Mouse (Mus musculus) CH12.LX (cell line): ENCODE data around the gene St8sia1. TPM values are rescaled to one million over a fixed set of nuclear protein-coding genes. Genes with fewer than 3 reads are reported as not detected.

Source experiments
- DNase-seq: peaks from one replicate; pipeline ENCODE4 v3.0.0-alpha.2; 2013; ENCODE audit errors: extremely low read depth
- H3K27ac ChIP-seq: 2 replicates; pipeline ENCODE4 v1.5.1; 2012; ENCODE audit warnings: low read depth, mild to moderate bottlenecking, control low read depth, moderate library complexity; ENCODE audit not compliant: insufficient read depth
- H3K27me3 ChIP-seq: replicated peaks from 2 replicates; pipeline ENCODE3; 2012; ENCODE audit warnings: inconsistent platforms
- H3K36me3 ChIP-seq, 2 experiments: replicated peaks in 1 of 2; 2 replicates each; pipeline versions ENCODE3 to v1.6.1; 2012; ENCODE audit warnings: inconsistent platforms in 1 of 2, low read length in 1 of 2, mild to moderate bottlenecking in 1 of 2, mixed read lengths in 1 of 2, moderate library complexity in 1 of 2; ENCODE audit not compliant: control insufficient read depth in 1 of 2, insufficient read depth in 1 of 2
- H3K4me1 ChIP-seq, 2 experiments: 2 replicates each; pipeline ENCODE4 v1.6.1; 2012; ENCODE audit warnings: inconsistent platforms in 1 of 2, moderate library complexity in 1 of 2; ENCODE audit not compliant: insufficient read depth in 2 of 2, control insufficient read depth in 1 of 2
- H3K4me2 ChIP-seq: 2 replicates; pipeline ENCODE4 v1.6.1; 2012; ENCODE audit warnings: low read depth, mild to moderate bottlenecking, control low read depth; ENCODE audit not compliant: poor library complexity, insufficient read depth, severe bottlenecking
- H3K4me3 ChIP-seq, 3 experiments: fragments of 150-350 bp in 1 of 3; sonication (generic) in 1 of 3; replicated peaks in 1 of 3; 2 replicates each; pipeline versions ENCODE3 to v1.5.1; 2011 to 2012; ENCODE audit warnings: low read depth in 2 of 3, low read length in 2 of 3, mild to moderate bottlenecking in 2 of 3, moderate library complexity in 2 of 3, control low read depth in 1 of 3, improper control_type of control experiment in 1 of 3, inconsistent platforms in 1 of 3, mixed read lengths in 1 of 3; ENCODE audit not compliant: poor library complexity in 1 of 3
- H3K79me2 ChIP-seq: replicated peaks from 2 replicates; pipeline ENCODE4 v1.6.1; 2012; ENCODE audit warnings: mild to moderate bottlenecking, moderate library complexity; ENCODE audit not compliant: control insufficient read depth, poor library complexity, insufficient read depth, severe bottlenecking; ENCODE audit errors: extremely low read depth
- H3K9ac ChIP-seq: 2 replicates; pipeline ENCODE4 v1.6.1; 2012; ENCODE audit warnings: low read depth, mild to moderate bottlenecking, control low read depth, moderate library complexity; ENCODE audit not compliant: insufficient read depth
- H3K9me3 ChIP-seq: replicated peaks from 2 replicates; pipeline ENCODE3; 2012; ENCODE audit warnings: low read length, inconsistent platforms, mixed read lengths
- BHLHE40 ChIP-seq: IDR thresholded peaks from 2 replicates; pipeline ENCODE4 v1.6.1; 2011; ENCODE audit warnings: mild to moderate bottlenecking, low read depth, low read length, improper control_type of control experiment
- CHD1 ChIP-seq: IDR thresholded peaks from 2 replicates; pipeline ENCODE4 v1.6.1; 2012; ENCODE audit warnings: low read depth, low read length, improper control_type of control experiment, inconsistent platforms
- CHD2 ChIP-seq: IDR thresholded peaks from 2 replicates; pipeline ENCODE4 v1.6.1; 2011; ENCODE audit warnings: low read length, improper control_type of control experiment
- E2F4 ChIP-seq: IDR thresholded peaks from 2 replicates; pipeline ENCODE4 v1.6.1; 2011; ENCODE audit warnings: low read depth, low read length, improper control_type of control experiment; ENCODE audit not compliant: insufficient replicate concordance
- ELF1 ChIP-seq: IDR thresholded peaks from 2 replicates; pipeline ENCODE4 v1.6.1; 2014; ENCODE audit warnings: low read depth, mild to moderate bottlenecking, inconsistent platforms, low read length, improper control_type of control experiment
- EP300 ChIP-seq: IDR thresholded peaks from 2 replicates; pipeline ENCODE4 v1.6.1; 2011; ENCODE audit warnings: low read length, improper control_type of control experiment
- ETS1 ChIP-seq: conservative IDR thresholded peaks from 2 replicates; pipeline ENCODE4 v1.6.1; 2012; ENCODE audit warnings: low read depth, mild to moderate bottlenecking, inconsistent platforms, low read length, improper control_type of control experiment, moderate library complexity
- GABPA ChIP-seq: IDR thresholded peaks from 2 replicates; pipeline ENCODE4 v1.6.1; 2012; ENCODE audit warnings: low read depth, low read length, improper control_type of control experiment, inconsistent platforms; ENCODE audit not compliant: insufficient replicate concordance
- HCFC1 ChIP-seq: IDR thresholded peaks from 2 replicates; pipeline ENCODE4 v1.6.1; 2012; ENCODE audit warnings: low read depth, mild to moderate bottlenecking, inconsistent platforms, low read length, improper control_type of control experiment
- IRF4 ChIP-seq: IDR thresholded peaks from 2 replicates; pipeline ENCODE4 v1.6.1; 2014; ENCODE audit warnings: low read depth, mild to moderate bottlenecking, inconsistent platforms, low read length, improper control_type of control experiment
- JUN ChIP-seq: IDR thresholded peaks from 2 replicates; pipeline ENCODE4 v1.6.1; 2011; ENCODE audit warnings: low read depth, mild to moderate bottlenecking, low read length, improper control_type of control experiment, moderate library complexity; ENCODE audit not compliant: insufficient read depth
- JUND ChIP-seq: conservative IDR thresholded peaks from 2 replicates; pipeline ENCODE4 v1.6.1; 2011; ENCODE audit warnings: low read depth, low read length, improper control_type of control experiment
- KAT2A ChIP-seq: IDR thresholded peaks from 2 replicates; pipeline ENCODE4 v1.6.1; 2012; ENCODE audit warnings: low read length, improper control_type of control experiment, inconsistent platforms; ENCODE audit not compliant: insufficient replicate concordance
- MAFK ChIP-seq: IDR thresholded peaks from 2 replicates; pipeline ENCODE4 v1.6.1; 2011; ENCODE audit warnings: low read length, improper control_type of control experiment; ENCODE audit not compliant: insufficient replicate concordance
- MAX ChIP-seq: IDR thresholded peaks from 2 replicates; pipeline ENCODE4 v1.6.1; 2011; ENCODE audit warnings: low read length, improper control_type of control experiment
- MAZ ChIP-seq: IDR thresholded peaks from 2 replicates; pipeline ENCODE4 v1.6.1; 2012; ENCODE audit warnings: low read depth, mild to moderate bottlenecking, inconsistent platforms, low read length, improper control_type of control experiment, moderate library complexity
- MYC ChIP-seq: IDR thresholded peaks from 2 replicates; pipeline ENCODE4 v1.6.1; 2011; ENCODE audit warnings: low read depth, mild to moderate bottlenecking, improper control_type of control experiment, low read length
- PAX5 ChIP-seq: IDR thresholded peaks from 2 replicates; pipeline ENCODE4 v1.6.1; 2012; ENCODE audit warnings: low read length, inconsistent platforms, mixed read lengths
- SIN3A ChIP-seq: IDR thresholded peaks from 2 replicates; pipeline ENCODE4 v1.6.1; 2012; ENCODE audit warnings: low read length, improper control_type of control experiment, inconsistent platforms
- SMC3 ChIP-seq: IDR thresholded peaks from 2 replicates; pipeline ENCODE4 v1.6.1; 2011; ENCODE audit warnings: low read depth, low read length, improper control_type of control experiment
- TCF12 ChIP-seq: IDR thresholded peaks from 2 replicates; pipeline ENCODE4 v1.6.1; 2014; ENCODE audit warnings: low read depth, mild to moderate bottlenecking, inconsistent platforms, low read length, improper control_type of control experiment
- USF1 ChIP-seq: IDR thresholded peaks from 2 replicates; pipeline ENCODE4 v1.6.1; 2014; ENCODE audit warnings: low read depth, mild to moderate bottlenecking, inconsistent platforms, low read length, improper control_type of control experiment
- USF2 ChIP-seq: conservative IDR thresholded peaks from 2 replicates; pipeline ENCODE4 v1.6.1; 2011; ENCODE audit warnings: low read depth, low read length, improper control_type of control experiment
- ZC3H11A ChIP-seq: IDR thresholded peaks from 2 replicates; pipeline ENCODE4 v1.6.1; 2012; ENCODE audit warnings: low read depth, mild to moderate bottlenecking, inconsistent platforms, low read length, improper control_type of control experiment
- ZKSCAN1 ChIP-seq: IDR thresholded peaks from 2 replicates; pipeline ENCODE4 v1.6.1; 2012; ENCODE audit warnings: low read depth, inconsistent platforms, low read length, improper control_type of control experiment, borderline replicate concordance
- ZMIZ1 ChIP-seq: IDR thresholded peaks from 2 replicates; pipeline ENCODE4 v1.6.1; 2012; ENCODE audit warnings: low read depth, mild to moderate bottlenecking, inconsistent platforms, low read length, improper control_type of control experiment
- dilution Hi-C: fragments of 300-500 bp; cut with MboI; formaldehyde crosslinking; loops from 2 replicates; pipeline ENCODE4 v1.14.3; 2020; ENCODE audit warnings: low sequenced_read_pairs; ENCODE audit not compliant: extremely low pct_unique_long_range_greater_than_20kb, extremely low pct_ligation_motif_present
- in situ Hi-C: fragments of 300-500 bp; cut with MboI; formaldehyde crosslinking; loops from 3 replicates; pipeline ENCODE4 v1.14.3; 2019; ENCODE audit warnings: low sequenced_read_pairs, low pct_ligation_motif_present, low pct_unique_long_range_greater_than_20kb, mixed read lengths
- polyA plus RNA-seq: library from polyadenylated mRNA; unstranded; fragments of >175 nt; gene quantifications from 2 replicates; pipeline ENCODE4 v1.2.1, GENCODE M21; 2012; ENCODE audit warnings: low read depth; ENCODE audit not compliant: insufficient read length
- total RNA-seq, 2 experiments: library from RNA; depleted of rRNA; stranded (reverse); fragments of 300-350 nt in 1 of 2; fragments of >200 nt in 1 of 2; gene quantifications; 2 replicates each; pipeline ENCODE4 v1.2.3; 2012 to 2014

St8sia1 gene
- total and polyA plus RNA-seq, 3 experiments = 0.13 to 0.51 (median 0.20) TPM

- TF ChIP-seq HCFC1 = 0 out of 2 replicates have a peak, but pooled peaks have one; percentile 12
- peak; percentile 81 for TF ChIP-seq IRF4
- no peak for TF ChIP-seq E2F4
- no peak for TF ChIP-seq ZC3H11A
- TF ChIP-seq ZKSCAN1 = no peak
- no peak for TF ChIP-seq PAX5
- TF ChIP-seq USF2 = no peak; the same call in 1 of the 2 replicates
- TF ChIP-seq MYC = no peak; the same call in 1 of the 2 replicates
- no peak for TF ChIP-seq SMC3
- TF ChIP-seq TCF12 = peak; percentile 54; the same call in 1 of the 2 replicates
- TF ChIP-seq GABPA = no peak
These were observed 94.4 kb downstream of the St8sia1 start (continued) for GRCm38 (mm10) chr6:142869715-142870422.

DNA sequence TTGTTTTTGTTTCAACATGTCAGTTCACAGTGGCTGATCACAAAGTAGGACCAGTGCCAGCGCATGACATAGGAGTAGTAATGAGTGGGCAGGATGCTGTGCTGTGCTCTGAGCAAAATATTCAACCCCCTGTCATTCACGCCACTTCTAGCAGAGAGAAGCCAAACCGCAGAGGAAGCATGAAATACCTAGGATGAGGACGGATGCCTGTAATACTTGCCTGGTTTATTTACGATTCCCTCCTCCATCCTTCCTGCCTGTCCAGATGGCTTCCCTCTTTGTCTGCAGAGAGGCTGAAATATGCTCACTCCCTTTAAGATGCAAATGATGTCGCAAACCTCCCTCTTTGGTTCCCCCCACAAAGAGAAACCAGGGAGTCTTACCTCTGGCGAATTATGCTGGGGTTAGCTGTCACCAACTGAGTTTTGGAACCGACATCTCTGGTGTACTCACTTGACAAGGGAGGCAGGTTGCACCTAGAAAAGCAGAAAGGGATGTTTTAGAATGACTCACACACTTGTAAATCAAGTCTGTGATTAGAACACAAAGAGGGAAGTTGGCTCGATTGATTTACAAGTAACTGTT lies 96.7 kb downstream of the St8sia1 start:
- 0 out of 2 replicates have a peak, but pooled peaks have one; percentile 1 for TF ChIP-seq TCF12
- TF ChIP-seq JUN = peak; percentile 37; the same call in 1 of the 2 replicates
- TF ChIP-seq BHLHE40 = peak; percentile 32; the same call in 1 of the 2 replicates
- TF ChIP-seq IRF4 = peak; percentile 76
- 0 out of 2 replicates have a peak, but pooled peaks have one; percentile 51 for TF ChIP-seq MYC
- TF ChIP-seq USF1 = no peak
- 0 out of 2 replicates have a peak, but pooled peaks have one; percentile 20 for TF ChIP-seq SIN3A
- TF ChIP-seq PAX5 = no peak
- 0 out of 2 replicates have a peak, but pooled peaks have one; percentile 11 for TF ChIP-seq CHD1
- TF ChIP-seq JUND = peak; percentile 60; the same call in 1 of the 2 replicates
- no peak for TF ChIP-seq SMC3
- no peak for TF ChIP-seq KAT2A
- TF ChIP-seq ZMIZ1 = no peak
- no peak for TF ChIP-seq ELF1
- peak; percentile 48 for TF ChIP-seq ETS1
- no peak for TF ChIP-seq MAFK
- TF ChIP-seq MAZ = peak; percentile 50; the same call in 1 of the 2 replicates
- no peak for TF ChIP-seq CHD2
- TF ChIP-seq MAX = 0 out of 2 replicates have a peak, but pooled peaks have one; percentile 33
- peak; percentile 68 for TF ChIP-seq EP300
- Histone ChIP-seq H3K27ac (peak overlapping the region; percentile 58), H3K79me2 (no peaks in the 10 kb centered on the region), H3K9ac (peak overlapping the region; percentile 7; the same call in 1 of the 2 replicates), H3K27me3 (no peaks in the 10 kb centered on the region), H3K4me1 (peaks cover 22 to 65% of the 10 kb centered on the region in 2 experiments), H3K9me3 (no peaks in the 10 kb centered on the region), H3K36me3 (no peaks in the 10 kb centered on the region), H3K4me3 (peak overlapping the region; percentile 3 to 34 (median 24)), H3K4me2 (peak overlapping the region; percentile 44)
- in situ Hi-C loops (loop anchor here (25.0 kb wide), 1 partner anchor 95 kb away; the partner anchor contains the start of gene St8sia1), dilution Hi-C loops (no loop called here)
- peak; percentile 72 for DNase-seq
